Mouse (Mus musculus) layer of hippocampus, adult 18-20 months (tissue): Measurements from ENCODE around the gene Scn8a. TPM values are rescaled to one million over a fixed set of nuclear protein-coding genes. Genes with fewer than 3 reads are reported as not detected.
A peak's percentile ranks its signal among the peaks of the same experiment; 100 is the strongest.

Experiments used
- DNase-seq, 2 experiments: peaks; one replicate each; pipeline ENCODE4 v3.0.0; 2022; ENCODE audit warnings: low spot score in 2 of 2
- total RNA-seq, 2 experiments: library from RNA; stranded (reverse); gene quantifications; 2 replicates each; pipeline ENCODE4 v1.2.3; 2021

Scn8a gene
- total RNA-seq, 2 experiments from 2014 or later = 212 to 229 TPM

- no peak for DNase-seq
Observed at GRCm38 (mm10) chr15:101088291-101088690, 218.6 kb downstream of the Scn8a start.

GRCm38 (mm10) chr15:101091551-101091950 is 221.9 kb downstream of the Scn8a start:
- DNase-seq = no peak

- DNase-seq = no peak
Observed at GRCm38 (mm10) chr15:101092121-101092828, 222.6 kb downstream of the Scn8a start.

- DNase-seq = peak in 1 of 2 experiments; percentile 38
Observed at GRCm38 (mm10) chr15:101092829-101093648, 223.4 kb downstream of the Scn8a start.

GRCm38 (mm10) chr15:101093988-101094387 is 224.3 kb downstream of the Scn8a start:
- DNase-seq = no peak

GRCm38 (mm10) chr15:101094979-101095378 is 225.3 kb downstream of the Scn8a start:
- DNase-seq = no peak

- no peak for DNase-seq
Observed at GRCm38 (mm10) chr15:101095392-101095791, 225.7 kb downstream of the Scn8a start.

Other genes starting within 250 kb of the Scn8a start
- gene Smagp, start 232.9 kb upstream of the Scn8a start, total RNA-seq = 1 to 10 TPM; 1.4 to 1.9 TPM
- gene Bin2, start 200.3 kb upstream of the Scn8a start, total RNA-seq = 1 to 10 TPM; 5.4 to 5.7 TPM
- 1 to 10 TPM; 1.7 to 2.1 TPM for gene Cela1, start 181.9 kb upstream of the Scn8a start, total RNA-seq
- gene Galnt6, start 140.5 kb upstream of the Scn8a start, total RNA-seq = 10 to 100 TPM in 1 of 2 experiments, 1 to 10 TPM in 1; 8.9 to 11.4 TPM
- gene Slc4a8, start 108.1 kb upstream of the Scn8a start, total RNA-seq = 10 to 100 TPM; 74.4 to 77.9 TPM
- gene Gm47841, start 177.5 kb downstream of the Scn8a start, total RNA-seq = not detected
- gene Fignl2, start 208.7 kb downstream of the Scn8a start, total RNA-seq = 1 to 10 TPM; 1.3 to 1.6 TPM
- not detected for gene Ankrd33, start 245.9 kb downstream of the Scn8a start, total RNA-seq